Mouse (Mus musculus): ENCODE results near the gene Endou. TPM values are rescaled to one million over a fixed set of nuclear protein-coding genes. Genes with fewer than 3 reads are reported as not detected.

Gene Endou
- polyA plus RNA-seq, 1 experiment from 2014 or later: 0.17 TPM

DNA sequence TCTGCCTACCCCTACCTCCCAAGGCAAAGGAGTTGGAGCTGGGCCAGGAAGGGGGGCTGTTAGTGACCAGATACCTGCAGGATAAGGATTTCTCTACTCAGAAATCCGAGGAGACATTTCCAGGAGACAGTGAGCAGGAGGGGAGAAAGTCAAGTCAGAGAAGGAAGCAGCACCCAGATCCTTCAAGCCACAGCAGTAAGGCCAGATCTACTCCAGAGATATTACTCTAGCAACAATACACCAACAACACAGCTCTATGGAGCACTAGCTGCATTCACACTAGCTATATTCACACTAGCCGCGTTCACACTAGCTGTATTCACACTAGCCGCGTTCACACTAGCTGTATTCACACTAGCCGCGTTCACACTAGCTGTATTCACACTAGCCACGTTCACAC is 16.1 kb downstream of the Endou start:
- ChIA-PET CTCF (interaction anchor here (1.0 to 6.6 kb wide), 4 partner anchors 9 to 135 kb away, joined by 3 to 54 read pairs (median 3); partner anchors contain the start of gene Rpap3), POLR2A (no interaction called here)
- TF ChIP-seq CTCF (IDR thresholded peaks at IDR 0.05): no peak
- in situ Hi-C loops (cut with MboI; ENCODE audit: low pct_unique_long_range_greater_than_20kb): loop anchor here (5.0 kb wide), 3 partner anchors 67 to 247 kb away; partner anchors contain the start of gene Tmem106c
- ATAC-seq (no peak), DNase-seq (ENCODE audit: low read depth, low spot score) (no peak)
- no peaks in the 10 kb centered on the region for H3K27me3 ChIP-seq

DNA sequence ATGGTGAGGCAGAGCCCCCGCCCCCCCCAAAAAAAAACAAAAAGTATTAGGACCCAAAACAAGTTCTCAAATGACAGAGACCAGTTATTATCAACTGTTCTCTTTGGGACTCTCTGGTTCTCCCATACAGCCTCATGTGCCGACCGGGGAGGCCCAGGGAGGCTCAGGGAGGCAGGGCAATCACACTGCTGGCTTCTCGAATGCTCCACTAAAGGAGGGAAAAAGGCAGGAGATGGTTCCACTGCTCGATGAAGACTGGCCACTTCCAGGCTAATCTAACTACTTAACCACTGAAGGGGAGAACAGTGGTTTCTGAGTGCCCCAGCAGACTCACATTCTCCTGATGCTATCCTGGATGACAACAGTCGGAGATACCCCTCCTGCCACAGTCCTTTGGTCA is 18.6 kb downstream of the Endou start:
- no peak for ATAC-seq
- H3K27me3 ChIP-seq: no peaks in the 10 kb centered on the region
- ChIA-PET POLR2A (no interaction called here), CTCF (no interaction called here)
- in situ Hi-C loops (cut with MboI; ENCODE audit: low pct_unique_long_range_greater_than_20kb): no loop called here
- TF ChIP-seq CTCF (IDR thresholded peaks at IDR 0.05): no peak
- DNase-seq (ENCODE audit: low read depth, low spot score): no peak

GRCm38 (mm10) chr15:97710906-97711305 is 20.2 kb downstream of the Endou start:
- no peak for DNase-seq (ENCODE audit: low read depth, low spot score)
- H3K27me3 ChIP-seq: no peaks in the 10 kb centered on the region
- TF ChIP-seq CTCF (IDR thresholded peaks at IDR 0.05): no peak
- in situ Hi-C loops (cut with MboI; ENCODE audit: low pct_unique_long_range_greater_than_20kb): no loop called here
- ChIA-PET CTCF (interaction anchor here (1.2 kb wide), 1 partner anchor 40 kb away, joined by 3 read pairs; no protein-coding TSS in a partner anchor), POLR2A (no interaction called here)
- ATAC-seq: no peak

GRCm38 (mm10) chr15:97705211-97706050 is 25.7 kb downstream of the Endou start, which contains the start of gene Rpap3:
Gene Rpap3, minus strand, starts transcription at chr15:97705825.
- TF ChIP-seq CTCF (IDR thresholded peaks at IDR 0.05): no peak
- CTCF ChIA-PET: interaction anchor here (1.3 to 1.6 kb wide), 2 partner anchors 9 to 145 kb away, joined by 3 to 5 read pairs; no protein-coding TSS in a partner anchor
- DNase-seq (ENCODE audit: low read depth, low spot score): no peak
- POLR2A ChIA-PET: interaction anchor here (0.6 to 1.2 kb wide), 3 partner anchors 11 to 248 kb away, joined by 3 to 5 read pairs (median 3); no protein-coding TSS in a partner anchor
- in situ Hi-C loops (cut with MboI; ENCODE audit: low pct_unique_long_range_greater_than_20kb): no loop called here
- H3K27me3 ChIP-seq: no peaks in the 10 kb centered on the region
- ATAC-seq: peak; percentile 86

DNA sequence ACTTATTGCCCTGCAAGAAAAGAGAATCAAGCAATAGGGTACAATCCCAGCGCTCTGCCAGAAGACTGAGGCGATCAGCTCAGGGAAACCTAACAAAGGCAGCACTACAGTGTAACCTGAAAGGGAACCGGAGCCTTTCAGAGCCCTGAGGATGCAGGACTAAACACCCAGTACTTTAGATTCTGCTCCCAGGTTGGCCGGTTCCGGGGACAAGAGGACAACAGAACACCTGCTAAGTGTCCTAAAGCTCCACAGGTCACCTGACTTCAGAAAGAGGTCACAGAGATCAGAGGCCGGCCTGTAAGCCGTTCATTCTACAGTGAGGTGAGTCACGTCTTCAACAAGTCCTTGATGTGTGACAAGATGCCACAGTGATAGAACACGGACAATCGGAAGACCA is 34.5 kb downstream of the Endou start:
- in situ Hi-C loops (cut with MboI; ENCODE audit: low pct_unique_long_range_greater_than_20kb): no loop called here
- no peaks in the 10 kb centered on the region for H3K27me3 ChIP-seq
- ChIA-PET CTCF (no interaction called here), POLR2A (no interaction called here)
- DNase-seq (ENCODE audit: low read depth, low spot score) (no peak), ATAC-seq (no peak)
- no peak for TF ChIP-seq CTCF (IDR thresholded peaks at IDR 0.05)

DNA sequence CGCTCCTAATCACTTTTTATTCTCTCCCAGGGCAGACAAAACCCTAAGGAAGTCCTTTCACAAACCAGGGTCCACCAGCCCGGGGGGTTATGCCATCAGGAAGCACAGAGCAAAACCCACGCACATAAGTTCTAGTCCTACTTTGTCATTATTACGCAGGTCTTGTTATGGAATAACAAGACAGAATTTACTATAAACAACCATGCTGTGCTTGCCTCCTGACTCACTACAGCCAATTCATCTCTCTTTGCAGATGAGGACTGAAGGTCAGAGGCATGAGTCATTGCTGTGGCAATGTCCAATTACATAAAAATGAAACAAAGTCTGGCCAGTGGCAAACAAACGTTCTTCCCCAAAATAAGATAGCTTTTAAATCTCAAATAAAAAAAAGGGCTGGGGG is 37.7 kb downstream of the Endou start:
- CTCF ChIA-PET: interaction anchor here (0.5 to 1.7 kb wide), 3 partner anchors 12 to 157 kb away, joined by 3 to 4 read pairs (median 4); no protein-coding TSS in a partner anchor
- ATAC-seq (peak; percentile 85), DNase-seq (ENCODE audit: low read depth, low spot score) (no peak)
- in situ Hi-C loops (cut with MboI; ENCODE audit: low pct_unique_long_range_greater_than_20kb): no loop called here
- H3K27me3 ChIP-seq: no peaks in the 10 kb centered on the region
- POLR2A ChIA-PET: no interaction called here
- no peak for TF ChIP-seq CTCF (IDR thresholded peaks at IDR 0.05)

GRCm38 (mm10) chr15:97684118-97684517 is 47.0 kb downstream of the Endou start:
- ATAC-seq (no peak), DNase-seq (ENCODE audit: low read depth, low spot score) (no peak)
- TF ChIP-seq CTCF (IDR thresholded peaks at IDR 0.05): no peak
- no peaks in the 10 kb centered on the region for H3K27me3 ChIP-seq
- in situ Hi-C loops (cut with MboI; ENCODE audit: low pct_unique_long_range_greater_than_20kb): no loop called here
- ChIA-PET POLR2A (no interaction called here), CTCF (interaction anchor here (1.3 to 1.6 kb wide), 2 partner anchors 17 to 20 kb away, joined by 4 to 6 read pairs; no protein-coding TSS in a partner anchor)

DNA sequence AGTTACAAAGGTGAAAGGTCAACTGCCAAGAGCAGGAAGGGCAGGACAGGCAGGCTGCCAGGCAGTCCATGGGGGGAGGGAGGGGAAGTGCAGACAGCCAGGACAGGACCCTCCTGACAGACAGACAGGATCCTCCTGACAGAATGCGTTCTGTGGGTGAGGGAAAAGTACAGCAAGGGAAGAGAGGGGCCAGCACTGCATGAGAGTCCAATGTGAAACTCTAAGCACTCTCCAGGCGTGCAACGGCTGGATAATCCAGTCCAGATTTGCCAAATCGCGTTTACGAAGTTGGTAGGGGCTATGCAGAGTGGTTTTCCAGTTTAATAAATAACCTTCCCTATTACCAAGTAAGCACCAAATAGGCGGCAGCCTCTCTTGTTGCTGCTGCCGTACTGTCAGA is 49.1 kb downstream of the Endou start:
- no peaks in the 10 kb centered on the region for H3K27me3 ChIP-seq
- POLR2A ChIA-PET: interaction anchor here (1.4 kb wide), 1 partner anchor 11 kb away, joined by 3 read pairs; no protein-coding TSS in a partner anchor
- CTCF ChIA-PET: interaction anchor here (1.1 kb wide), 1 partner anchor 36 kb away, joined by 3 read pairs; no protein-coding TSS in a partner anchor
- ATAC-seq (peak; percentile 44), DNase-seq (ENCODE audit: low read depth, low spot score) (no peak)
- TF ChIP-seq CTCF (IDR thresholded peaks at IDR 0.05): no peak
- in situ Hi-C loops (cut with MboI; ENCODE audit: low pct_unique_long_range_greater_than_20kb): no loop called here

DNA sequence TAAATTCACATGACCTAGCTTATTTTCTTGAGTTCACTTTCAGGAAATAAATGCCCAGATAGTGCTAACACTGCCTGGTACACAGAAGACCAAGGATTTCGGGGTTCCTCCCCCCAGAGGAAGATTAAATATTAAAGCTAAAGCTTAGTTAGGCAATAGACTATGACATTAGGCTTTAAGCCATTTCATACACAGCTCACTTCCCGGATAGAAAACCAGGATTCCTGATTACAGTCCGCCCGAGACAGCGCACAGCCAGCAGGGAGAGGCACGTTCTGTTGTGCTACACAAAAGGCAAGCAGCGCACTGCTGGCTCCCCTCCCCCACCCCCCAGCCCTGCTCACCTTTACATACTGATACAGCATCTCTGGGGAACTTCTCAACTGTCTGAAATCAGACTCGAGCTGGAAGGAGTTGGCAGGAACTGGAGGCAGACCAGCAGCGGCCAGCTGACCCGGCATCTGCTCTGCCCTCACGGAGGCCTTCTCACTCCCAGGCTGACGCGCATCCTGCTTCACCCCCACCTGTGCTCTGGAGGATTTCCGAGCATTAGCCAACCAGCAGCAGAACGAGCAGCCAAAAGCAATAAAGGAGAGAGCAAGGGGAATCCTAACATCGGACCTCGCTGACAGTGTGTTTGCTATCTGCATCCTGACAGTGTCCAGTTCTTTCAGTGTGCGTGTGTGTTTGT is 51.0 kb downstream of the Endou start:
- ChIA-PET CTCF (interaction anchor here (1.2 to 2.3 kb wide), 4 partner anchors 11 to 16 kb away, joined by 4 to 7 read pairs (median 5); no protein-coding TSS in a partner anchor), POLR2A (interaction anchor here (0.6 to 1.3 kb wide), 2 partner anchors 13 to 102 kb away, joined by 3 to 4 read pairs; no protein-coding TSS in a partner anchor)
- DNase-seq (ENCODE audit: low read depth, low spot score): no peak
- in situ Hi-C loops (cut with MboI; ENCODE audit: low pct_unique_long_range_greater_than_20kb): no loop called here
- no peak for TF ChIP-seq CTCF (IDR thresholded peaks at IDR 0.05)
- no peaks in the 10 kb centered on the region for H3K27me3 ChIP-seq
- peak; percentile 51 for ATAC-seq

GRCm38 (mm10) chr15:97677341-97677740 is 53.8 kb downstream of the Endou start:
- H3K27me3 ChIP-seq: no peaks in the 10 kb centered on the region
- DNase-seq (ENCODE audit: low read depth, low spot score) (no peak), ATAC-seq (no peak)
- TF ChIP-seq CTCF (IDR thresholded peaks at IDR 0.05): no peak
- in situ Hi-C loops (cut with MboI; ENCODE audit: low pct_unique_long_range_greater_than_20kb): no loop called here
- CTCF ChIA-PET: interaction anchor here (1.9 to 4.1 kb wide), 3 partner anchors 10 to 172 kb away, joined by 4 to 19 read pairs (median 11); no protein-coding TSS in a partner anchor
- POLR2A ChIA-PET: no interaction called here

Measured in Patski (cell line).